Mouse (Mus musculus) heart, embryonic 14.5 days (tissue): ENCODE results near the gene Vmn1r131. TPM values are rescaled to one million over a fixed set of nuclear protein-coding genes. Genes with fewer than 3 reads are reported as not detected.
"Not testable (repeated sequence)": the region's sequence is repeated elsewhere in the genome, so short reads cannot be mapped to it uniquely, and the experiment has no call there.

Experiments
- ATAC-seq: fragments of 200-750 bp; cut with Nextera tagmentation; 2 replicates; pipeline ENCODE4 v1.8.0; 2017; ENCODE audit warnings: low read depth, moderate TSS enrichment; ENCODE audit not compliant: insufficient number of reproducible peaks, insufficient read depth, low FRiP score
- H3K27ac ChIP-seq, 2 experiments: fragments of 200-500 bp in 1 of 2; fragments of 300-500 bp in 1 of 2; sonication (generic) in 1 of 2; replicated peaks in 1 of 2; 2 replicates each; pipeline ENCODE4 v1.5.1; 2012 to 2014; ENCODE audit warnings: low read depth in 2 of 2, low read length in 2 of 2, control low read depth in 1 of 2, mild to moderate bottlenecking in 1 of 2, mixed read lengths in 1 of 2; ENCODE audit not compliant: control insufficient read depth in 1 of 2, insufficient read depth in 1 of 2
- H3K27me3 ChIP-seq: fragments of 300-500 bp; sonication (generic); 2 replicates; pipeline ENCODE4 v1.6.1; 2014; ENCODE audit warnings: mild to moderate bottlenecking, low read length, control low read depth; ENCODE audit not compliant: control insufficient read depth, insufficient read depth
- H3K36me3 ChIP-seq: fragments of 300-500 bp; sonication (generic); 2 replicates; pipeline ENCODE4 v1.6.1; 2014; ENCODE audit warnings: mild to moderate bottlenecking, control low read depth, low read length, mixed read lengths; ENCODE audit not compliant: control insufficient read depth, insufficient read depth
- H3K4me1 ChIP-seq, 2 experiments: fragments of 200-500 bp in 1 of 2; fragments of 300-500 bp in 1 of 2; sonication (generic) in 1 of 2; 2 replicates each; pipeline ENCODE4 v1.6.1; 2012 to 2014; ENCODE audit warnings: low read length in 2 of 2, control low read depth in 1 of 2, mixed read lengths in 1 of 2; ENCODE audit not compliant: control insufficient read depth in 2 of 2, insufficient read depth in 2 of 2
- H3K4me2 ChIP-seq: fragments of 300-500 bp; sonication (generic); 2 replicates; pipeline ENCODE4 v1.6.1; 2014; ENCODE audit warnings: mild to moderate bottlenecking, low read length
- H3K4me3 ChIP-seq, 2 experiments: fragments of 200-500 bp in 1 of 2; fragments of 300-500 bp in 1 of 2; sonication (generic) in 1 of 2; 2 replicates each; pipeline ENCODE4 v1.5.1; 2012 to 2014; ENCODE audit warnings: low read length in 2 of 2, mild to moderate bottlenecking in 2 of 2, control low read depth in 1 of 2, low read depth in 1 of 2, moderate library complexity in 1 of 2; ENCODE audit not compliant: control insufficient read depth in 1 of 2, insufficient read depth in 1 of 2
- H3K9ac ChIP-seq: fragments of 300-500 bp; sonication (generic); 2 replicates; pipeline ENCODE4 v1.6.1; 2014; ENCODE audit warnings: mild to moderate bottlenecking, low read length
- H3K9me3 ChIP-seq: fragments of 300-500 bp; sonication (generic); 2 replicates; pipeline ENCODE4 v1.6.1; 2016; ENCODE audit warnings: low read length, control low read depth; ENCODE audit not compliant: control insufficient read depth
- WGBS: fragments of 180-500 bp; shearing (Covaris S2); extraction: QIAGEN DNeasy Blood & Tissue Kit; methylation state at CpG from one replicate; pipeline ENCODE4 v1.1.7; 2014; 5-methylcytosine and 5-hydroxymethylcytosine counted together
- polyA plus RNA-seq: library from polyadenylated mRNA; unstranded; fragments of >200 nt; fragmentation: Nextera tagmentation; extraction: Ambion mirVana; gene quantifications from 2 replicates; pipeline ENCODE4 v1.2.1, GENCODE M21; 2014

The Vmn1r131 gene
- not detected in 2 replicates for polyA plus RNA-seq

DNA sequence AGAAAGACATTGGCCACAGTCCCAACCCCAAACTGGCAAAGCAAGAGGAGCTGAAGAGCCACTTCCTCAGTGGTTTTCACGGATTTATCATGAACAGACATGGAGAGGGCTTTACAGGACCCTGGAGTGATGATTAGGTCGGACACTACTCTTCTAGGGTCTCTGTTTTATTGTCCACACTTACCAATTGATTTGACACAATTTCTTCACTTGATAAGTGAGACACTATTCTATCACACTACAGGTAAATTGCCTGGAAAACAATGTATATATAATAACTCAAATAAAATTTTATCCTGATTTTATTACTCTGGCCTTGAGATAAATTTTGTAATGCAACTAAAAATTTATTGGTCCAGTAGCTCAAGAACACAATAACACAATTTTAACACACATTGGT is at the start of gene Vmn1r131:
Gene Vmn1r131 (minus strand): TSS at position 101 of the 400 bp plus-strand sequence.
- H3K9me3 ChIP-seq, H3K9ac ChIP-seq, H3K36me3 ChIP-seq, H3K4me1 ChIP-seq, H3K4me3 ChIP-seq, H3K27ac ChIP-seq, H3K27me3 ChIP-seq, ATAC-seq, H3K4me2 ChIP-seq: not testable (repeated sequence)
- WGBS, result no CpG with 5 or more reads among the region's 2 CpGs

DNA sequence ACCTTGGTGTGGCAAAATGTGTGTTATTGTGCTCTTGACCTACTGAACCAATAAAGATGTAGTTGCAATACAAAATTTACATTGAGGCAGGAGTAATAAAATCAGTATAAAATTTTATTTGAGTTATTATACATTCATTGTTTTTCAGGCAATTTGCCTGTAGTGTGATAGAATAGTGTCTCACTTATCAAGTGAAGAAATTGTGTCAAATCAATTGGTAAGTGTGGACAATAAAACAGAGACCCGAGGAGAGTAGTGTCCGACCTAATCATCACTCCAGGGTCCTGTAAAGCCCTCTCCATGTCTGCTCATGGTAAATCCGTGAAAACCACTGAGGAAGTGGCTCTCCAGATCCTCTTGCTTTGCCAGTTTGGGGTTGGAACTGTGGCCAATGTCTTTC is 34.4 kb downstream of the Vmn1r131 start, which contains the start of gene Vmn1r130:
Gene Vmn1r130 (plus strand): TSS at position 301 of the 400 bp plus-strand sequence.
- WGBS, result no CpG with 5 or more reads among the region's 3 CpGs
- H3K4me2 ChIP-seq, result not testable (repeated sequence)

More for the DNA sequence above, 34.4 kb downstream of the Vmn1r131 start, which contains the start of gene Vmn1r130:
- H3K4me1 ChIP-seq, H3K4me3 ChIP-seq, H3K27ac ChIP-seq, H3K9ac ChIP-seq, H3K27me3 ChIP-seq, ATAC-seq, H3K9me3 ChIP-seq, H3K36me3 ChIP-seq: not testable (repeated sequence)

Other genes starting within 250 kb of the Vmn1r131 start
- not detected in 2 replicates for gene Vmn1r126, start 244.6 kb downstream of the Vmn1r131 start, polyA plus RNA-seq
- gene Vmn1r127, start 226.2 kb downstream of the Vmn1r131 start, polyA plus RNA-seq, result not detected in 2 replicates
- not detected in 2 replicates for gene Vmn1r128, start 196.7 kb downstream of the Vmn1r131 start, polyA plus RNA-seq
- not detected in 2 replicates for gene Vmn1r129, start 184.8 kb downstream of the Vmn1r131 start, polyA plus RNA-seq
- gene Gm6882, start 113.3 kb downstream of the Vmn1r131 start, polyA plus RNA-seq, result not detected in 2 replicates
- not detected in 2 replicates for gene Vmn1r130, start 34.3 kb downstream of the Vmn1r131 start, polyA plus RNA-seq
- not detected in 2 replicates for gene Vmn1r132, start 68.0 kb upstream of the Vmn1r131 start, polyA plus RNA-seq
- not detected in 2 replicates for gene Gm4175, start 215.4 kb upstream of the Vmn1r131 start, polyA plus RNA-seq